Mouse (Mus musculus) lung, postnatal 10 days (tissue): ENCODE results near the gene Pik3cd.
"Not testable (repeated sequence)": the region's sequence is repeated elsewhere in the genome, so short reads cannot be mapped to it uniquely, and the experiment has no call there.

ENCODE experiments used
- DNase-seq: peaks from one replicate; pipeline ENCODE4 v3.0.0; 2021

Pik3cd gene

GRCm38 (mm10) chr4:149702210-149702979 is at the start of gene Pik3cd:
TSS of gene Pik3cd (minus strand) at chr4:149702571.
- DNase-seq: peak; percentile 51

GRCm38 (mm10) chr4:149750671-149751070 is 48.3 kb upstream of the Pik3cd start:
- no peak for DNase-seq

- DNase-seq: not testable (repeated sequence)
Measured at GRCm38 (mm10) chr4:149749663-149750015, 47.3 kb upstream of the Pik3cd start.

- DNase-seq: no peak
Measured at GRCm38 (mm10) chr4:149749003-149749662, 46.8 kb upstream of the Pik3cd start.

- DNase-seq: no peak
Measured at GRCm38 (mm10) chr4:149744119-149744518, 41.7 kb upstream of the Pik3cd start.

DNA sequence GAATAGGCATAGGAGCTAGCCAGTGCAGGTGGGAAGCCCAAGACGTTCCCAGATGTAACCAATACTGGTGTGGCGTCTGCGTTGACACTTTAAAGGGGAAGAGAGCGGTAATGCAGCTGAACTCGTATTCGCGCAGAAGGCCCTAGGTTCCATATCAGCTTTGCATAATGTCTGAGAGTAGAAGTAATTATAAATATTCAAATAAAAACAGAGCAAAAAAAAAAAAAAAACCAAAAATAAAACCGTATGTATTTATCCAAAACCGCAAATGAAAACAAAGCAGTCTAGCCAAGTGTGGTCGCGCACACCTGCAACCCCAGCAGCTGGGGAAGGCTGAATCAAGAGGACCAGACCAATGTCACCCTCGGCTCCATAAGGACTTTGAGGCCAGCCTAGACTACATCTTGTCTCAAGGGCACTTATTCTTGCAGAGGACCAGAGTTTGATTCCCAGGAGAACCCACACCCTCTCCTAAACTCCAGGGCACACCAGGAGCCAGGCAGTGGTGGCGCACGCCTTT is 39.7 kb upstream of the Pik3cd start:
- no peak for DNase-seq

GRCm38 (mm10) chr4:149740301-149740700 is 37.9 kb upstream of the Pik3cd start:
- no peak for DNase-seq

GRCm38 (mm10) chr4:149739478-149739877 is 37.1 kb upstream of the Pik3cd start:
- no peak for DNase-seq

DNA sequence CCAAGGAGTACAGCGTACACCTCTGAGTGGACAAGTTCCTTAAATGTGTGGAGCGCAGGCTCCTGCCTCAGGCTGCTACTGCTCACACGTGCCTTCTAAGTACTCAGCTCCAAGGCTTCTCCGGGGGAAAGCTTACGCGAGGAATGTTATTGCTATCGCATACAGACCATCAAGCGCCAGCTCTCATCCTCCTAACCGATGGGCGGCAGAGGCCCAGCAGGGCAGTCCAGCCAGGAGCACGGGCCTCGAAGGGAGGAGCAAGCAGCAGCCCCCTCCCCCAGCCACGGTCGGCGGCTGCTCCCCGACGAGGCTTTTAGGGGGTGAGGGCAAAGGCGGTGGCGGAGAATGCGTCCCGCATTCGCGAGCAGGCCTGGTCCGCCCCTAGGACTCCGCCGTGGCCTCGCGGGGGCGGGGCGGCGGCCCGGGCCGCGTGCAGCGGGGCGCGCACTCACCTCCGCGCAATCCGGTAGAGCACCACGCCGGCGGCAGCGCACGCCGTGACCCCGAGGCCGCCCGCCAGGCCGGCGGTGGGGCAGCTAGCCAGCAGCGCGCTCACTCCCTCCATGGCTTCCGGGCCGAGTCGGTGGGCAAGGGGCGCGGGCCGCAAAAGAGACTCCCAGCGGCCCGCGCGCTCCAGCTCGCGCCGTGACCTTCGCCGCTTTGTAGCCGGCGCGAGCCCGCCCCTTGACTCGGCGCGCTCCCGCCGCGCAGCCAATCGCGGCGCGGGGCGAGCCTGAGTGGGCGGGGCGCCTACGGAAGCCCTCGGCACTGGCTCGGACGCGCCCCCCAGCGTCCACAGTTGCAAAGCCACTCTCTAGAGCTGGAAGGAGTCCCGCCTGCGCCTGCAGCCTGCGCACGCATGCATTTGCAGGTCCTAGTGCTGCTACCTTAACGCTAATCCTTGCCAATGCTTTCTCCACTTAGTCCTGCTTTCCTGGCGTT is 35.3 kb upstream of the Pik3cd start, which contains the start of gene Tmem201:
Gene Tmem201, minus strand, starts transcription at position 662 of the 942 bp plus-strand sequence.
- DNase-seq: peak; percentile 95

DNA sequence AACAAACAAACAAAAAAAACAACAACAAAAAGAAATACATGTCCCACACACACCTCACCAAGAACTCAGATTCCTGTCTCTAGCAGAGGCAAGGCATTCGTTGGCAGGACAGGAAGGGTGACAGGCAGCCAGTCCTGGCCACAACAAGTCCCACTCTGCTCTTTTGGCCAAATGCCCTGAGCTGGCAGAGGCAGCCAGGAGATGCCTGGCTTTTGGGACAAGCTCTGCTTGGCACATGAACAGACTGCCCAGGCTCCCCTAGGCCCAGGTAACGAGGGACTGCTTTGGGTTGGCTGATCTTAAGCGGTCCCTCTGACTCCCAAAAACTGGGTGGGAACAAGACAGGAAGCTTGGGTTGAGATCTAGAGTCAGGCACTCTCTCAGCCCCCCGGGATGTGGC is 34.2 kb upstream of the Pik3cd start:
- peak; percentile 57 for DNase-seq

GRCm38 (mm10) chr4:149735624-149736250 is 33.4 kb upstream of the Pik3cd start:
- DNase-seq: no peak

DNA sequence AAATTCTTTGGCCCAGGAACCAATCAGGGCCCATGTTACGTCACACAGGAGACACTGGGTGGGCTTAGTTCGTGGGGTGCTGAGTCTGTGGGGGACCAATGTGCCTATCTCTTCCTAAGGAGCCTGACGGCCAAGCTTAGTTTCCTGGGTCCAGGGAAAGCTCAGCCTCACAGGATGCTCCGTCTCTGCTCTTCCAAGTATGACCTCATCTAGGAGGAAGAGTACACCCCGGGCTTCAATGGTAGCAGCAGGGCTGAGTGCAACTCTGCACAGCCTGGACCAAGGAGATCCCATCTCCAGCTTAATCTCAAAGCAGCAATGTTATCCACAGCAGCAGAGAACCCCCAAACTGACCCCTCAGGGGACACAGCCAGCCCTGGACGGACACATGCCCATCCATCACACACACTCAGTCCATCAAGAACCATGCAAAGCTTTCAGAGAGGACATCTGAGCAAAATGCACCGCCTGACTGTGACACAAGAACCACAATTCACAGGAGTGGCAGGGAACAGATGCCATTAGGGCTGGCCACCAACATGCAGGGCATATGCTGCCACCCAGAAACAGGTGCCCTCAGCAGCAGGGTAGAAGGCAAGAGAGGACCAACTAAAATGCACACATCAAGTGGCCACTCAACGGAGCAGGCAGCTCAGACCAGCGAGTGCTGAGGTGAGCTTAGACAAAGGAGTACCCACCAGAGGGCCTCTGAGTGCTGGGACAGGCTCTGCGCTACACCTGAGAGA is 32.5 kb upstream of the Pik3cd start:
- no peak for DNase-seq

- no peak for DNase-seq
Measured at GRCm38 (mm10) chr4:149734246-149734645, 31.9 kb upstream of the Pik3cd start.

- DNase-seq: no peak
Measured at GRCm38 (mm10) chr4:149733748-149734147, 31.4 kb upstream of the Pik3cd start.

DNA sequence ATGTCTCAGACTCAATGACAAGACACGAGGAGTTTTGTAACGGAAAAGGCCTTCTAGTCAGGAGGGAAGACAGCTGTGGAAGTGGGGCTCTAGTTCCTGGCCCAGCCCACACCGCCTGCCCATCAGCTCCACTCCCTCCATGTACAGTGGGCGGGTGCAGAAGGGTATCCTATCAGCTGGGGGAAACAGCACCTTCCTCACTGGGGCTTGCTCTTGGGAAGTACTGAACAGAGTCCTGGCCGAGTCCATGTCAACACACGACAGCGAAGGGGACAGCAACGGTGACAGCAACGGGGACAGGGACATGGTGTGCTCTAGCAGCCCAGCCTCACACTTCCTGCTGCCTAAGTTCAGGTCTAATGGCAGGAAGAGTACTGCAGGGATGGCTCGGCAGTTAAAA is 30.4 kb upstream of the Pik3cd start:
- peak; percentile 43 for DNase-seq

DNA sequence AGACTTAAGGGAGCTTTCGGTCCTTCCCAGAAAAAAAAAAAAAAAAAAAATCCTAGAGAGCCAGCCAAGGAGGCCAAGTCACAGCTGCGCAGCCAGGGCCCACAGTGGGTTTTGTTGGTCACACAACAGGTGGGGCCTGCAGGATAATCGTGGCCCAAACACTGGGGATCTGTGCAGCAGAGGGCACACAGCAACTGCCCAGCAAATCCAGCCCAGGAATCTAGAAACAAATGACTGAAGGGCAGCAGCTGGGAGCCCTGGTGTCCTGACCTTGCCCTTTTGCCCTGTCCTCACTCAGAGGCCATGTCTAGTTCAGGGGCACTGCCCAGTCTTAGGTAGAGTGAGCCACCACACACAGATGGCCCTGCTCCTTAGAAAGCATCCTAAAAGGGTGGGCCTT is 29.9 kb upstream of the Pik3cd start:
- no peak for DNase-seq

DNA sequence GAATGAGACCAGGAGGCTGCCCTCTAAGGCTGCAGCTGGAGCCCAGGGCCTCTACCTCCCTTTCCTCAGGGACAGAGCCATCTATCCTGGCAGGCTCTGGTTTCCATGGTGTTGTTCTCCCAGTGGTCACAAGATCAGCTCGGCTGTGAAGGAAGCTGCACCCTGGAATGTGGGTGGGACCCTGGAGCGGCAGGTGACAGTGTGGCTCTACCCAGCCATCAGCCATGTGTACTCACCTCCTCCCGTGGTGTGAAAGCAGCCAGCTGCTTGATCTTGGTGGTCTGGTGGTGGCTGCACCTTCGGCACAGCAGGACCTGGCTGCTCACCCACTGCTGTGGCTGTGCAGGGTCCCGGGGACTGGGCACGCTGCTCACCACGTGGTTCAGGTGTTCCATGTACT is 28.5 kb upstream of the Pik3cd start:
- no peak for DNase-seq

DNA sequence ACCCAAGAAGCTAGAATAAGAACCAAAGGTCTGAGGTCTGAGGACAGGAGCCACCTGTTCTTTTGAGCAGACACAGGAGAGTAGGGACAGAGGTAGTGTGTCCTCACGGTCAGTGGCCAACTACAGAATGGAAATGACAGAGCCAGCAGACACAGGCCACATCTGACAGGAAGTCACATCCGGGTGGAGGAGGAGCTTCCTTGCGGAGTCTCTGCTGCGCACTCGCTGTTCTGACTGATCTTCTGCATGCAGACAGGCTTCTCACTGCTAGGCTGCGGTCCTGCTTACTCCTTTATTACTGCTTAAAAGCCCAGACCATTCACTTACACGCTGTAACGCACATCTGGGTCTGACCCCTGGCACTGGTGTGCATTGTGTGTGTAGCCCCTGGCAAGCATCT is 26.4 kb upstream of the Pik3cd start:
- DNase-seq: peak; percentile 61

- no peak for DNase-seq
Measured at GRCm38 (mm10) chr4:149727636-149728035, 25.3 kb upstream of the Pik3cd start.

DNA sequence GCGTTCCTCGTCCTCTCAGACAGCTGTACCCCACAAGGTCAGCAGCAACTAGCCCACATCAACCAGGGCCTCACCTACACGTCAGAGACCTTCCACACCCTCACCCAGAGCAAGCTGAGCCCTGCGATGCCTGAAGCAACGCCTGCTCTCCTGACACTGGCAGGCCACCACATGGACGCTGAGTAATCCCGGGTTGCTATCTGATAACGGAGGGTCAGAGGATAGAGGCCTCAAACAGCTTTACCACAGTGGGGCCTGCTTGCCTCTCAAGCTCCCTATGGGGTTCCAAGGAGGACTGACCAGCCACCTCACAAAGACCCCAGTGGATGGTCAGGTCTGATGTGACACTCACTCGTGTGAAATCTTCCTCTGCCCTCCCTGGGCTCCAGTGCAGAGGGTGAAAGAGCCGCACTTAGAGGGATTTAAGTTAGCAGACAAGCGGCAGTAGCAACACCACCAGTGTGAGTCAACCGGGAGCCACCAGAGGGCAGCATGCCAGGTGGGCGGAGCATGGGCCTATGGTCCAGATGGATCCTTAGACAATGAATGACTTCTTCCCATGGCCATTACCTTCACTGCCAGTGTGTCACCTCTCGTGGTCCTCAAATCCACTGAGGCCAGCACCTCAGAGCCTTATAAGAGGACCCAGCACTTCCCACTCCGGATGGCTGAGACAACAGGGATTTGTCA is 23.4 kb upstream of the Pik3cd start:
- DNase-seq: peak; percentile 91

- no peak for DNase-seq
Measured at GRCm38 (mm10) chr4:149724916-149725470, 22.6 kb upstream of the Pik3cd start.
